Mouse (Mus musculus) forebrain, embryonic 16.5 days (tissue): Measurements from ENCODE around the gene Ramac. TPM values are rescaled to one million over a fixed set of nuclear protein-coding genes. Genes with fewer than 3 reads are reported as not detected.

ENCODE experiments used
- ATAC-seq: fragments of 200-750 bp; cut with Nextera tagmentation; 2 replicates; pipeline ENCODE4 v1.8.0; 2017; ENCODE audit warnings: mild to moderate bottlenecking, moderate library complexity
- H3K27ac ChIP-seq: fragments of 300-500 bp; sonication (generic); 2 replicates; pipeline ENCODE4 v1.5.1; 2014; ENCODE audit warnings: low read length, control low read depth
- H3K27me3 ChIP-seq: fragments of 300-500 bp; sonication (generic); replicated peaks from 2 replicates; pipeline ENCODE4 v1.6.1; 2014; ENCODE audit warnings: low read length; ENCODE audit not compliant: control insufficient read depth, insufficient read depth
- H3K36me3 ChIP-seq: fragments of 300-500 bp; sonication (generic); 2 replicates; pipeline ENCODE4 v1.6.1; 2014; ENCODE audit not compliant: control insufficient read depth, insufficient read depth
- H3K4me1 ChIP-seq: fragments of 300-500 bp; sonication (generic); replicated peaks from 2 replicates; pipeline ENCODE4 v1.6.1; 2014; ENCODE audit warnings: low read length; ENCODE audit not compliant: control insufficient read depth, insufficient read depth
- H3K4me2 ChIP-seq: fragments of 300-500 bp; sonication (generic); 2 replicates; pipeline ENCODE4 v1.6.1; 2014; ENCODE audit warnings: mild to moderate bottlenecking, low read length, control low read depth
- H3K4me3 ChIP-seq: fragments of 300-500 bp; sonication (generic); replicated peaks from 2 replicates; pipeline ENCODE4 v1.5.1; 2014; ENCODE audit warnings: mild to moderate bottlenecking, low read length, control low read depth
- H3K9ac ChIP-seq: fragments of 300-500 bp; sonication (generic); replicated peaks from 2 replicates; pipeline ENCODE4 v1.6.1; 2014; ENCODE audit warnings: low read depth, low read length, control low read depth
- H3K9me3 ChIP-seq: fragments of 300-500 bp; sonication (generic); 2 replicates; pipeline ENCODE4 v1.6.1; 2016; ENCODE audit warnings: low read length; ENCODE audit not compliant: control insufficient read depth
- WGBS: fragments of 180-500 bp; shearing (Covaris S2); extraction: QIAGEN DNeasy Blood & Tissue Kit; methylation state at CpG from one replicate; pipeline ENCODE4 v1.1.7; 2014; 5-methylcytosine and 5-hydroxymethylcytosine counted together
- polyA plus RNA-seq: library from polyadenylated mRNA; unstranded; fragments of >200 nt; fragmentation: Nextera tagmentation; extraction: Ambion mirVana; gene quantifications from 2 replicates; pipeline ENCODE4 v1.2.1, GENCODE M21; 2015

Gene Ramac
- polyA plus RNA-seq, 1 experiment from 2014 or later: 164 TPM

- no peak overlapping the region for H3K4me2 ChIP-seq
- H3K4me3 ChIP-seq: no peak overlapping the region
- H3K36me3 ChIP-seq: no peaks in the 10 kb centered on the region
- no peaks in the 10 kb centered on the region for H3K4me1 ChIP-seq
- H3K9ac ChIP-seq: no peak overlapping the region
- ATAC-seq: no peak
- H3K9me3 ChIP-seq: peaks cover 3% of the 10 kb centered on the region; the same call in 1 of the 2 replicates
- 85% methylated on average over 10 of the region's 10 CpGs for WGBS
- H3K27ac ChIP-seq: no peak overlapping the region
- no peaks in the 10 kb centered on the region for H3K27me3 ChIP-seq
Observed at GRCm38 (mm10) chr7:81772786-81773539, 10.2 kb downstream of the Ramac start.

DNA sequence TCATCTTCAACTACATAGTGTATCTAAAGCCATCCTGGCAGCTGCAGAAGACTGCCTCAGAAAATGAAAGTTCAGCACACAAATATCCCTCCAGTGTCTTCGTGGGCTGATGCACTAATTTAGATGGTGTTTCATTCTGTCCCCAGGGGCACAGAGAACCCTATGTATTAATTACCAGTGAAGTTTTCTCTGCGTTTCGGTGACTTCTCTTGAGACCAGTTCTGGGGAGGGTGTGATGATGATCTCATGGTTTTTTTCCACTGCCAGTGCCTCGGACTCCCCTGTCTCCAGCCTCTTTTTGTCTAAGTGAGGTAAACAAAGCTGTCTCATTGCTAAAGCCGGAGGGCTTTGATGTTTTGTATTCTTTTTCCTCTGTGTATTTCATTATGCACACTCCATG, 12.6 kb downstream of the Ramac start:
- ATAC-seq: no peak
- H3K27me3 ChIP-seq: no peaks in the 10 kb centered on the region
- no peak overlapping the region for H3K4me3 ChIP-seq
- no peak overlapping the region for H3K4me2 ChIP-seq
- whole genome bisulfite sequencing: 57% methylated on average over 5 of the region's 5 CpGs
- H3K36me3 ChIP-seq: peaks cover 7% of the 10 kb centered on the region
- H3K9me3 ChIP-seq: peaks cover 4% of the 10 kb centered on the region; the same call in 1 of the 2 replicates
- no peak overlapping the region for H3K27ac ChIP-seq
- no peak overlapping the region for H3K9ac ChIP-seq
- no peaks in the 10 kb centered on the region for H3K4me1 ChIP-seq

GRCm38 (mm10) chr7:81777667-81778218, 15.0 kb downstream of the Ramac start:
- Histone ChIP-seq H3K4me3 (no peak overlapping the region), H3K9me3 (peaks cover 9% of the 10 kb centered on the region; the same call in 1 of the 2 replicates), H3K9ac (no peak overlapping the region), H3K27ac (no peak overlapping the region), H3K4me1 (no peaks in the 10 kb centered on the region), H3K27me3 (no peaks in the 10 kb centered on the region), H3K36me3 (peaks cover 17% of the 10 kb centered on the region), H3K4me2 (no peak overlapping the region)
- ATAC-seq: peak; percentile 55; the same call in 1 of the 2 replicates
- 73% methylated on average over 10 of the region's 10 CpGs for WGBS

- peaks cover 11% of the 10 kb centered on the region for H3K4me1 ChIP-seq
- peak overlapping the region; percentile 97 for H3K27ac ChIP-seq
- H3K9ac ChIP-seq: peak overlapping the region; percentile 74
- H3K4me2 ChIP-seq: peak overlapping the region; percentile 70
- H3K36me3 ChIP-seq: 0 out of 2 replicates have a peak, but pooled peaks cover 6% of the 10 kb centered on the region
- no peaks in the 10 kb centered on the region for H3K27me3 ChIP-seq
- peak; percentile 24; the same call in 1 of the 2 replicates for ATAC-seq
- H3K9me3 ChIP-seq: no peaks in the 10 kb centered on the region
- H3K4me3 ChIP-seq: peak overlapping the region; percentile 64
- WGBS: 1% methylated on average over 5 of the region's 5 CpGs
Observed at GRCm38 (mm10) chr7:81788536-81788935, 25.8 kb downstream of the Ramac start.

- peak; percentile 96 for ATAC-seq
- WGBS: under 1% methylated on average over 38 of the region's 38 CpGs
- Histone ChIP-seq H3K9me3 (no peaks in the 10 kb centered on the region), H3K27me3 (no peaks in the 10 kb centered on the region), H3K4me1 (peaks cover 11% of the 10 kb centered on the region), H3K27ac (peak within 1 kb of the TSS; percentile 97), H3K9ac (peak within 1 kb of the TSS; percentile 74), H3K4me2 (peak within 1 kb of the TSS; percentile 70), H3K4me3 (peak within 1 kb of the TSS; percentile 64), H3K36me3 (0 out of 2 replicates have a peak, but pooled peaks cover 8% of the 10 kb centered on the region)
Observed at GRCm38 (mm10) chr7:81789095-81789757, 26.5 kb downstream of the Ramac start, which contains the start of gene 3110040N11Rik. TSS of gene 3110040N11Rik (minus strand) at chr7:81789478.

GRCm38 (mm10) chr7:81806067-81806466, 43.3 kb downstream of the Ramac start:
- H3K4me2 ChIP-seq: no peak overlapping the region
- H3K9me3 ChIP-seq: no peaks in the 10 kb centered on the region
- H3K27ac ChIP-seq: no peak overlapping the region
- no peak overlapping the region for H3K4me3 ChIP-seq
- WGBS: 65% methylated on average over 5 of the region's 5 CpGs
- peak; percentile 31; the same call in 1 of the 2 replicates for ATAC-seq
- H3K9ac ChIP-seq: no peak overlapping the region
- H3K4me1 ChIP-seq: peaks cover 4% of the 10 kb centered on the region; the same call in 1 of the 2 replicates
- no peaks in the 10 kb centered on the region for H3K27me3 ChIP-seq
- no peaks in the 10 kb centered on the region for H3K36me3 ChIP-seq

Other genes starting within 250 kb of the Ramac start
- 0.25 and 0.46 TPM in 2 replicates for gene Fsd2, start 196.0 kb upstream of the Ramac start, polyA plus RNA-seq
- 3.6 and 6.0 TPM in 2 replicates for gene Whamm, start 191.7 kb upstream of the Ramac start, polyA plus RNA-seq
- 16.8 and 19.1 TPM in 2 replicates for gene Homer2, start 55.4 kb upstream of the Ramac start, polyA plus RNA-seq
- gene 3110040N11Rik, start 26.6 kb downstream of the Ramac start, polyA plus RNA-seq: 49.4 and 51.0 TPM in 2 replicates
- gene Btbd1, start 66.5 kb downstream of the Ramac start, polyA plus RNA-seq: 99.0 and 109 TPM in 2 replicates
- not detected in 2 replicates for gene Gm10160, start 92.9 kb downstream of the Ramac start, polyA plus RNA-seq
- 8.3 and 8.5 TPM in 2 replicates for gene Tm6sf1, start 96.1 kb downstream of the Ramac start, polyA plus RNA-seq
- gene Hdgfl3, start 171.5 kb downstream of the Ramac start, polyA plus RNA-seq: 51.8 and 54.4 TPM in 2 replicates
- gene Bnc1, start 229.4 kb downstream of the Ramac start, polyA plus RNA-seq: 0.09 TPM in 1 of 2 replicates, not detected in the other